Mouse (Mus musculus): ENCODE measurements around the gene Gucy2d.

Gucy2d gene

GRCm38 (mm10) chr7:98447585-98448308, 7.5 kb downstream of the Gucy2d start:
- peak in 1 of 2 experiments; percentile 38 for DNase-seq

DNA sequence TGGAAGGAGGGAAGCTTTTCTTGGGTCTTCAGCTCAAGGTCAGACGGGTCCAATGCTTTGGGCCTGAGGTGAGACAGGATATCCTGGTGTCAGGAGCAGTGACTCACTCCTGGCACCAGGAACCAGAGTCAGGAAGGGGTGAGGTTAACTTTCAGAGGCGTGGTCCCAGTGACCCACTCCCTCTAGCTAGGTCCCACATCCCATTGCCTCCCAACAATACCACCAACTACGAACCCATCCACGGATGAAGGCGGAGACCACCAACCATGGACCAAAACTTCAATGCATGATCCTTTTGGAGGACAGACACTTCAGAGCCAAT, 8.1 kb downstream of the Gucy2d start:
- no peak for DNase-seq

DNA sequence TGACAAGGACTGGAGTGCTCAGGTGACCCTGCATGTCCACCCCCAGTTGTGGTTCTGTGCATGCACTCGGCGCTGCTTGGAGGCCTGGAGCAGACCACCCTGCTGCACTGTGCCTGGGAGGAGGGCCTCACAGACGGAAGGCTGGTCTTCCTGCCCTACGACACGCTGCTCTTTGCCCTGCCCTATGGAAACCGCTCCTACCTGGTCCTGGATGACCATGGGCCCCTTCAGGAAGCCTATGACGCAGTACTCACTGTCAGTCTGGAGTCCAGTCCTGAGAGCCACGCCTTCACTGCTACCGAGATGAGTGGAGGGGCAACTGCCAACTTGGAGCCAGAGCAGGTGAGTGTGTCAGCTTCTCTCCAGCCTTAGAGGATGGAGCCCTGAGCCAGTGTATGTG, 9.5 kb downstream of the Gucy2d start:
- DNase-seq, result no peak

- DNase-seq, result no peak
Measured at GRCm38 (mm10) chr7:98454397-98455120, 14.3 kb downstream of the Gucy2d start.

DNA sequence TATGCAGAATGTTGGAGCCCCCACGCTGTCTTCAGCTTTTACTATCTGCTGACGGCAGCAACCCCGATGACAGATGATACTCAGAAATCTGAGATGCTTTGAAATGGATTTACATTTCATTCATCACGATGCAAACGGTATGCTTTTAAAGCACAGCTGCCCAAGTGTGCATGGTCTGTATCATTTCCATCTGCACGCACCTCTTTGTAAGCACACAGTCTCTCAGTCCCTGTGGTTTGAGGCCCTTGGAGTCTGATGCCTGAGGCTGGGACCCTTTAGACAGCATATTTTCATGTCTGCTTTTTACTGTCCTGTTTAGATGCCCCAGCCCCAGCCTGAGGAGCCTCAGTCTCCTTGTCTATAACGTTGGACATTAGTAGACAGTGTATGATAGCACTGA, 20.1 kb downstream of the Gucy2d start:
- DNase-seq, result no peak

DNA sequence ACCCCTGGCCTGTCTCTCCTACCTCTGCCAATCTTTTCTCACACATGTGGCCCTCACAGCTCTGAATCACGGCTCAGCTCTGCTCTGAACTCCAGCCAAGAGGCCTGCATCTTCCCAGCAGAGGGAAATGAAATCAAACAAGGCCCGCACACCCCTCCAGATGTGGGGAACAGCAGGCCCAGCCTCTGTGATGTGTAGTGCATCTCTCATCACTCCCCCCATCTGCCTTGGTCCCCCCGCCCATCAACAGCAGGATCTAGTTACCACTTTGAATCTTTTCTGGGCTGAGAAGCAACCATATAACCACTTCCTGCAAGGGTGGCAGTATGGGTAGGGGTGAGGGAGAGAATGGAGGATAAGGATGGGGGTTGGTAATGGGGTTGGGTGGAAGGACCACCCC, 28.9 kb downstream of the Gucy2d start:
- DNase-seq, result no peak

DNA sequence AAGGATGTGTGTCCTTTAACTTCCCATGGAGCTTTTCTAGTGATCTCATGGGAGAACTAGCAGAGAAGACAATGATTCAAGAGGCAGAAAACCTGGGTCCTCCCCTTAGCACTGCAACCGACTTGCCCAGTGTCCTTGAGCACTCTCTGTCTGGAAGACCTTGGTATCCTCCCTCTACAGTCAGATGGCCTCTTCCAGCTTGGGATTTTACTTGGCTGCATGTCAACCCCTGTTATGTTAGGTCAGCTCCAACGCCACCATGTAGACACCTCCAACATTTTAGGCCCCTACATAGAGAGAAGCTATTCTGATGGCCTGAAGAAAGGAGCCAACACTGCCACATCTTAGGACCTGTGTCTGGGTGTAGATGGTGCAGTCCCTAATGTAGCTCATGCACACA, 32.3 kb downstream of the Gucy2d start:
- DNase-seq, result no peak

DNA sequence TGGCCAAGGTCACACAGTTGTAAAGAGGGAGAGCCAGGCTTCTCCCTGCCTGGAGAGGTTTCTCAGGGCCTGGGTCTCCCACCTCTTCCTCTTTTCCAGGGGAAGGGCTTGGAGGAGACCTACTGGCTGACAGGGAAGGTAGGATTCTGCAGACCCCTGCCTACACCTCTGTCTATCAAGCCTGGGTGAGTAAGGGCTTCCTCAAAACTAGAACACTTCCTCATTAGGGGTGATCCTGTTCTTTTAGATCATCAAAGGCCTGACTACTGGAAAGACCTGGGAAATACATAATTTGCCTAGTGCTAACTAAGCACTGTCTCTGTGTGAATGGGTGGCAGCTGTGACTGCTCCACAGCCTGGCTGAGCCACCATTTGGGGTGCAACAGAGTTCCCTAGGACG, 34.3 kb downstream of the Gucy2d start:
- no peak for DNase-seq

DNA sequence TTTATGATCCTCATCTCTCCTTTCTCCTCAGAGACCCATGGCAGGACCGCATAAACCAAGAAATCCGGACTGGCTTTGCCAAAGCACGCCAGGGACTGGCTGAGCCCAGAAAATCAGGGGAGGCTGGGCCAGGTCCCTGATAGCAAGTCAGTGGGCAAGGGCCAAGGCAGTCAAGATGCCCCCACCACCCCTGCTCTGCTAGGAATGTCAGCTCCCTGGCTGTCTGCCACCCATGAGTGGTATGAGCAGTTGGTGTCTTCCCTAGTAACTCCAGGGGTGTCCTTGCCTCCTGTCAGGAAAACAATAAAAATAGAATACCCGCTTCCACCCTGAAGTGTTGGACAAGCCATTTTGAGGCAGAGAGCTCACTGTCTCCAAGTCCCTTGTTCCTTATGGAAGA, 36.9 kb downstream of the Gucy2d start:
- peak; percentile 74 to 78 for DNase-seq

- DNase-seq, result no peak
Measured at GRCm38 (mm10) chr7:98480481-98480880, 40.3 kb downstream of the Gucy2d start.

DNA sequence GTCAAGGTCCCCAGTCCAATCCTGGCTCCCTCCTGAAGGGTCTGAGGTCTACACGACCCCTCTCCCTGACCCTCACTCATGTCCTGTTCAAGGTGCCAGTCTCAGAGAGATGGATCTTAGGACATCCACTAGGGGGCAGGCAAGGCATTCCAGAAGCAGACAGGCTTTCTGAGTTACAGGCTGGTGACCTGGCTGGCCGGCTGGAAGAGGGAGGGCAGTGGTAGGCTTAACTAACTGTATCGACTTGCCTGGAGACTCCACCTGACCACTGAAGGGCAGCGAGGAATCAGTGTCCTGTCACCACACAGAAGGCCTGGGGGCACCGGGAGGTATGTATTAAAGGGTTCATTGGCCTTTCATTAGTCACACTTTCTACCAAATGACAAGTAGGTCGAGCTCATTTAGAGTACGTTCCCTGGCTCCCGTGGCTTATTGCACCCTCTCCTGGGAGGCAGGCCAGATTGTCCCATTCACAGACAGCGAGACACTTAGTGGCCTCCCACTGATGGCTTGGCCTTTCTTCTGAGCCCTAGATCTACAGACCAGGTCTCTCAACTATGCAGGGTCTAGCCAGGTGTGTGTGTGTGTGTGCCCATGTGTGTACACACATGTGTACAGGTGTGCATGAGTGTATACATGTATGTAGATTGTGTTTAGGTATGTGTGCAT, 41.0 kb downstream of the Gucy2d start:
- peak; percentile 85 to 91 for DNase-seq

- DNase-seq, result no peak
Measured at GRCm38 (mm10) chr7:98481861-98482260, 41.6 kb downstream of the Gucy2d start.

- no peak for DNase-seq
Measured at GRCm38 (mm10) chr7:98482551-98483267, 42.5 kb downstream of the Gucy2d start.

DNA sequence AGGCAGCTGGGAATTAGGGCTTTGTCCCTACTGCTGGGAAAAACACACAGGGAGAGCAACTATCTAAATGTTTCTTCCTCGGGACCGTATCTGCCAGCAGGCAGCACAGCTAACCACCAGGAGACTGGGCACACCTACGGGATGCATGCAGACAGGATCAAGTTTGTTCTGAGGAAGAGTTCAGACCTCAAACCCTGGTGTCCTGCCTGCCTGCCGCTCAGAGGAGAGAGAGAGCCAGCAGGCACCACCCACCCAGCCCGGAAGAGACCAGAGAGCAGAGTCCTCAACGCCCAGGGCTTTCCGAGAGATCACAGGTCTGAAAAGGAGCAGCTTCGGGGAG, 43.0 kb downstream of the Gucy2d start:
- no peak for DNase-seq

GRCm38 (mm10) chr7:98484878-98485277, 44.7 kb downstream of the Gucy2d start:
- no peak for DNase-seq

- no peak for DNase-seq
Measured at GRCm38 (mm10) chr7:98485508-98485907, 45.3 kb downstream of the Gucy2d start.

GRCm38 (mm10) chr7:98486471-98486917, 46.3 kb downstream of the Gucy2d start:
- no peak for DNase-seq

DNA sequence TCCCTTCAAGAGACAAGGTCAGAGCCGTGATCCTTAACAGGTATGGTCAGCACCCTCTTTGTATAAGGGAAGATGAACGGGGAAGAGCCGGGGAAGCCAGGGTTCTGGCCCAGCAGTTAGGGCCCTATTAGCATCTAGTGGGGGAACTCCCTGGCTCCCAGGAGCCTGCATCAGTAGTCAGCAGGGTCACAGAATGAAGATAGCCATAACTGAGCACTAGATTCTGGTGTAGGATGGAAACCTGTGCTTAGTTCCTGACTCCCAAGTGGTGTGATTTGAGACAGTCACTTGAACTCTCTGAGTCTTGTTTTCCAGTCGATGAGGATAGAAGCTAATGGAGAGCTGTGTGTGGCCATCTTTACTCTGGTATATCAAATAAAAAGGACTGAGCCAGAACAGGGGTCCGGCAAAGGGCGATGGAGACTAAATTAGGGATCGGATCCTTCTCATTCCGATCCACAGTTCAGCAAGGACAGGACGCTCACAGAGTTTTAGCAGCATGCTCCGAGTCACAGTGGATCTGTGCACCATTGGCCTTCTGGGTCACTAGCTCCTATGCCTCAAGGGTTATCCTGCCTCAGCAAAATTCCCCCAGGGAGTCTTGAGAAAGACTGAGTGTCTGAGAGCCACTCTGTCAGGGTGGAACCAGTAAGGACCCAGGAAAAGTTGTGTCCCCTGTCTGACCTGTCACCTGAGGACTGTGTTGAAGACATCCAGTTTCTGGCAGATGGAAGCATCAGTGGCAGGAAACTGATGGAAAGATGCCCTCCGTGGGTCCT, 47.2 kb downstream of the Gucy2d start:
- peak in 1 of 2 experiments; percentile 1 for DNase-seq

- DNase-seq, result no peak
Measured at GRCm38 (mm10) chr7:98488398-98489130, 48.3 kb downstream of the Gucy2d start.

DNA sequence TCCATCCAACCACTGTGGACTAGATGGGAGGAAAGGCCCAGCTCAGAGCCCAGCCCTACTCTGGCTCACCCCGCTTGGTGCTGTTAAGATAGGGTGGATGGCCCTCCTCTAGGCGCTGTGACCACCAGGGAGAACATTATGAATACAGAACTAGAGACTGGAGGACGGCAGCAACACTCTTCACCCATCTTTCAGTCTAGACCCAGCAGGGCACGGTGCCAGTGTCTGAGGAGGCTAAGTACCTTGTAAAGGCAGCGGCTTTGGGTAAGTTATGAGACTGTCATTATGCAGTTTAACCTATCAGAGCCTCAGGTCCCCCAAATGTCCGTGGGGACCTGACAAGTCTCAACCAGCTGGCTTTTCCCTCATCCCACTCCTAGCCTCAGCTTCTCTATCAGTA, 48.9 kb downstream of the Gucy2d start, which contains the start of gene Lrrc32:
Gene Lrrc32, plus strand, starts transcription at position 153 of the 400 bp plus-strand sequence.
- no peak for DNase-seq

DNA sequence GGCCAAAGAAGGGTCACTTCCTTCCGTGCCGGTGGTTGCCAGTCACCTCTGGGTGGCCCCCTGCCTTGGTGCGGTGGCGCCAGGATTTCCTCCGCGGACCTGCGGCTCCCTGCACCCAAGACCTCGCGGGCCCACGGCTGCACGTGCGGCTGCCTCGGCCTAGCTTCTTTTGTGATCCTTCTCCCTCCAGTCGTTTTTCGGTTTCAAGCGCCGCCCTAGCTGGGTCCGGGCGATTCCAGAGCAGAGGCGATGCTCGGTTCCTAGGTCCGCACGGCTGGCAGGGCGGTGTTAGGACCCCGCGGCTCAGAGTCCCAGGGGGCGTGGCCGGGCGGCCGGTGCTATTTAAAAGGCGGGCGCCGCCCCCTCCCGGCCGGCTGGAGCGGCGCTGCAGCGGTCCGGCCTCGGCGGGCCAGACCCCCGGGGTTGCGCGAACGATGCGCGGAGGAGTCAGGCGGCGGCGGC, 49.4 kb downstream of the Gucy2d start:
- peak; percentile 67 to 83 for DNase-seq

DNA sequence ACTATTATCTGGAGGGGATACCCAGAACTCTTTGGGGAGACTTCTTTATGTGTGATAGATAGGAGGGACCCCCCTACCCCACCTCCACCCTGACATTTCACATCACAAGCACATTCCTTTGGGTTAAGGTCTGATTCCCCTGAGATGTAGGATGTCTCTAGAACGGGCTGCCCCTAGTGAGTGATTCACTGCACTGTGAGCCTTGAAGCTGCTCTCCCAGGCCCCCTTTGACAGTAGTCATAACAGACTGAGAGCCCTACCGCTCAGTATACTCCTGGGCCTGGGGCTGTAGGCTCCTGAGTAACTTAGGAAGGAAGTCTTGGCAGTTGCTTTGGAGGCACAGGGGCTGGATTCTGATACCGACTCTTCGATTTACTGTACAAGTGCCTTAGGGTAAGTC, 50.1 kb downstream of the Gucy2d start:
- DNase-seq, result no peak

Measured in cerebellum, postnatal 25 days (tissue).